Mouse (Mus musculus) midbrain, embryonic 10.5 days (tissue): ENCODE results near the gene Rapgef4. TPM values are rescaled to one million over a fixed set of nuclear protein-coding genes. Genes with fewer than 3 reads are reported as not detected.

Experiments
- DNase-seq: peaks from one replicate; pipeline ENCODE4 v3.0.0-alpha.2; 2017; ENCODE audit warnings: low spot score
- H3K27ac ChIP-seq: fragments of 300-500 bp; sonication (generic); replicated peaks from 2 replicates; pipeline ENCODE4 v1.5.1; 2016; ENCODE audit warnings: mild to moderate bottlenecking
- H3K27me3 ChIP-seq: fragments of 300-500 bp; sonication (generic); 2 replicates; pipeline ENCODE4 v1.6.1; 2016; ENCODE audit warnings: low read depth, mild to moderate bottlenecking; ENCODE audit not compliant: poor library complexity, severe bottlenecking
- H3K36me3 ChIP-seq: fragments of 300-500 bp; sonication (generic); 2 replicates; pipeline ENCODE4 v1.6.1; 2016; ENCODE audit warnings: mild to moderate bottlenecking, moderate library complexity
- H3K4me1 ChIP-seq: fragments of 300-500 bp; sonication (generic); 2 replicates; pipeline ENCODE4 v1.6.1; 2016
- H3K4me3 ChIP-seq: fragments of 300-500 bp; sonication (generic); 2 replicates; pipeline ENCODE4 v1.5.1; 2016; ENCODE audit warnings: mild to moderate bottlenecking, moderate library complexity
- H3K9me3 ChIP-seq: fragments of 300-500 bp; sonication (generic); replicated peaks from 2 replicates; pipeline ENCODE4 v1.6.1; 2016; ENCODE audit warnings: mild to moderate bottlenecking
- WGBS: fragments of 180-500 bp; shearing (Covaris S2); methylation state at CpG from one replicate; pipeline ENCODE4 v1.1.7; 2016; 5-methylcytosine and 5-hydroxymethylcytosine counted together
- polyA plus RNA-seq: library from polyadenylated mRNA; unstranded; fragments of >200 nt; fragmentation: Nextera tagmentation; extraction: Ambion mirVana; gene quantifications from 2 replicates; pipeline ENCODE4 v1.2.1, GENCODE M21; 2016

Gene Rapgef4
- polyA plus RNA-seq, 1 experiment from 2014 or later = 2.9 TPM

DNA sequence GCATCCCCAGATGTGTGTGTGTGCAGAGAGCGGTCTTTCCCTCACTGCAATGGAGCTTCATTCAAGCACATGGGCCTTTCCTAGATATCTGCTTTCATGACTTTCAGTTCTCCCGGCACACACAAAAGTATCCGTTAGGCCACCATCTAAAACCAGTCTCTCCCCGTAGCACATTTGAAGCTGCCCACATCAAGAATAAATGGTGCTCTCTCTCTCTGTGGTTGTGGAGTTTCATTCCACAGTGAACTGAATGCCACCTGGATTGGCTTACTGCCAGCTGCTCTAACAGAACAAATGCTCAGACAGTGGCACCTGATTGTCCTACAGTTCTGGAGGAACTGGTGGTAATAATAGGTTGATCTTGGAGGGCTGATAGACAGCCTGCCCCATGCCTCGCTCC, 224.8 kb downstream of the Rapgef4 start:
- 90% methylated on average over 5 of the region's 5 CpGs for WGBS
- peaks cover 24% of the 10 kb centered on the region for H3K4me1 ChIP-seq
- DNase-seq = no peak

DNA sequence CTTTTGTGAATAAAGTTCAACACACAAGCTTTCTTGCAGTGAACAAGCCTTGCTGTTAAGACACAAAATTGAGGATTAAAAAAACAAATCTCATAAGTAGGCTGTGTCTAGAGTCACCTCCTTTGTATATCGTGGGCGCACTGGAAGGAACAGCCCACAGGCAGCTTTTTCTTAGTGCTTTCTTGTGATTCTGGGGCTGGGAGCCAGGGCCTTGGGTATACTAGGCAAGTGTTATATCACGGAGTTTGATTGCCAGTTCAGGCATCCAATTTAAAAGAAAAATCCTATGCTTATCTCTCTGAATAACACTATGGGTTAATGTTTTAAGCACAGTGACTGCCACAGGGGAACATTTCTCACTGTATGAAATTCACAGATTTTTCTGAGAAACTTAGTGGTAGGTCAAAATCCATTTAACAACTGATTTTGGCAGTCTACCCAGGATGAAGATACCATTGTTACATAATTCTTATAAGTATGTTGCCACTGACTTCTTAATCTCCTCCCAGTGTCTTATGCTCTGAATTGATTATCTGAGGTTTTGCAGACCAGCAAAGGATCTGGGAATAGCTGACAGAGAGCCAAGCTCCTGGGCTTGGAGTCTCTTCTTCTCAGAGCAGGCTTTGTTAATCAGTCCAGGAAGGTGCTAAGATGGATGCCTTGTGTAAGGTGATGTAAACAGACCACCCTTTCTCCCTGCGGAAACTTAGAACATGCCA, 225.6 kb downstream of the Rapgef4 start:
- Histone ChIP-seq H3K27ac (no peak overlapping the region), H3K36me3 (no peaks in the 10 kb centered on the region), H3K9me3 (no peaks in the 10 kb centered on the region), H3K27me3 (peaks cover 9% of the 10 kb centered on the region), H3K4me3 (no peak overlapping the region), H3K4me1 (peaks cover 16% of the 10 kb centered on the region)
- WGBS = 89% methylated on average over 4 of the region's 4 CpGs
- DNase-seq = no peak

More for the DNA sequence above, 224.8 kb downstream of the Rapgef4 start:
- no peaks in the 10 kb centered on the region for H3K9me3 ChIP-seq
- H3K36me3 ChIP-seq = no peaks in the 10 kb centered on the region
- no peak overlapping the region for H3K4me3 ChIP-seq
- H3K27me3 ChIP-seq = peaks cover 9% of the 10 kb centered on the region
- no peak overlapping the region for H3K27ac ChIP-seq

DNA sequence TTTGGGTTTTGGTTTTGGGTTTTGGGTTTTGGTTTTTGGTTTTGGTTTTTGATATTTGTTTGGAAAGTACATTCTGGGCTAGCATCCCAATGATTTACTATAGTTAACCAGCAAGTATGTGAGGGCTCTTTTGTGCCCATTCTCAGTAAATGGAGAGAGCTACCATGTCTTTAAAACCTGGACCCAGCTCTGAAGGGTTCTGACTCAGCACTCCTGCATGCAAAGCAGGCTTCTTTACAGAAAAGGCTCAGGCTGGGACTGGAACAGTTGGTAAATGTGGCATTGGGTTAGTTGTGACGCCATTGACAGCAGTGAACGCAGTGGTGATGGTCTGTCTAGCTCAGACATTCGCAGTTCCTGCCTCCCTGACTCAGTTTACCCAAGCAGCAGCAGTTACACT, 236.3 kb downstream of the Rapgef4 start:
- DNase-seq = no peak
- H3K27me3 ChIP-seq = no peaks in the 10 kb centered on the region
- 85% methylated on average over 3 of the region's 3 CpGs for WGBS
- no peaks in the 10 kb centered on the region for H3K9me3 ChIP-seq
- H3K36me3 ChIP-seq = no peaks in the 10 kb centered on the region
- H3K27ac ChIP-seq = no peak overlapping the region
- H3K4me3 ChIP-seq = no peak overlapping the region
- H3K4me1 ChIP-seq = peaks cover 10% of the 10 kb centered on the region

GRCm38 (mm10) chr2:72219921-72220320, 238.9 kb downstream of the Rapgef4 start:
- Histone ChIP-seq H3K9me3 (no peaks in the 10 kb centered on the region), H3K27me3 (no peaks in the 10 kb centered on the region), H3K4me3 (no peak overlapping the region), H3K36me3 (no peaks in the 10 kb centered on the region), H3K27ac (no peak overlapping the region), H3K4me1 (peaks cover 6% of the 10 kb centered on the region; the same call in 1 of the 2 replicates)
- 35% methylated on average over 3 of the region's 3 CpGs for WGBS
- DNase-seq = peak; percentile 53

DNA sequence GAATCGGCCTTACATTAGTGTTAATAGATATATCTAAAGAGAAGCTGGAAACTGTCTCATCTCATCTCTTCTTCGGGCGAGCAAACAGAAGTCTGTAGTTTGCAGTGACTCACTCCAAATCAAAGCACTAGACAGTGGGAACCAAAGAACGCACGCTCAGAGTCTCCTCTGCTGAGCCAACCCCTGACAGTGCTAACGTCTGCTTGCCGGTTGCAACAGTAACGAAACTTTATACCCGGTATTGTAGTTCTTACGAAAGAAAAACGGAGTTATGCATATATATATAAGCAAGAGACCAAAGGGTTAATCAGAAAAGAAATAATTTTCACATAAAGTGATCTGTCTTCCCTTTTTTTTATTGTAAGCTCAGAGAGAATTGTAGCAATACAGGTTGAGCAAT, 240.2 kb downstream of the Rapgef4 start:
- no peak overlapping the region for H3K4me3 ChIP-seq
- H3K27ac ChIP-seq = no peak overlapping the region
- H3K36me3 ChIP-seq = no peaks in the 10 kb centered on the region
- H3K27me3 ChIP-seq = no peaks in the 10 kb centered on the region
- WGBS = 92% methylated on average over 11 of the region's 11 CpGs
- no peaks in the 10 kb centered on the region for H3K9me3 ChIP-seq
- peaks cover under 1% of the 10 kb centered on the region; the same call in 1 of the 2 replicates for H3K4me1 ChIP-seq
- no peak for DNase-seq

DNA sequence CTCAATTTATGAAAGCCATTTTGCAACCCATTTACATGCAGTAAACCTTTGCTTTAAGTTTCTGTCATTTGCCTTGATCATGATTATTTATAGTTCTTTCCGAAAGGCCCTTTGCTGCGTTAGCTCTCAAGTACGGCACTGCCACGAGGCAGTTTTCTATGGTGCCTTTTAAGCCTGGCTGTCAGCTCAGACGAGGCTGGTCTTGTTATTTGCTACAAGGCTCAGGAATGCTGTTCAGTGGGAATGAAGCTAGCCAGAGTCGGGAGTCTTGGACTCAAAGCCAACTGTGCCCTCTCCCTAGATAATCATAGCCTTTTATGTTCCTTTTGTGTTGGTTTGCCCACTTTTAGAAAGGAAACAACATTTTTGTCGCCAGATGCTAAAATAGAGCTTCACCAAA, 240.7 kb downstream of the Rapgef4 start:
- DNase-seq = no peak

DNA sequence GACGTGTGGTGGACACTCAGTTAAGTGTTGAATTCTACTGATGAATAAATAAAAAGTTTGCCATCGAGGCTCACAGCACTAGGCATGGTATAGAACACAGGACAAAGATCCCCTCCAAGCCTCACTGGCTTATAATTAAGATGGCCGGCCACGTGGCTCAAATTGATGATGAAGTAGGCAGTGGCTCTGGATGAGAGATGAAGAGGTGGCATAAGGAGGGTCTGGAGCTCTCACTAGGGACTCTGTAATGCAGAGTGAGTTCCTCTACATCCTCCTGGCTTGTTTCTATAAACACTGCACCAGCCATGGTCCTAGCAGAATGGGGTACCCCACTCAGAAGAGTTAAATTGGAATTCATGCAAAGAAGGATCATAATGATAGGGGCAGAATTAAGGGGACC, 241.2 kb downstream of the Rapgef4 start:
- no peak for DNase-seq
- Histone ChIP-seq H3K27ac (no peak overlapping the region), H3K27me3 (no peaks in the 10 kb centered on the region), H3K9me3 (no peaks in the 10 kb centered on the region), H3K4me1 (no peaks in the 10 kb centered on the region), H3K4me3 (no peak overlapping the region), H3K36me3 (no peaks in the 10 kb centered on the region)
- WGBS = 85% methylated on average over 4 of the region's 4 CpGs

More for the DNA sequence above, 240.7 kb downstream of the Rapgef4 start:
- Histone ChIP-seq H3K4me3 (no peak overlapping the region), H3K27me3 (no peaks in the 10 kb centered on the region), H3K27ac (no peak overlapping the region), H3K36me3 (no peaks in the 10 kb centered on the region), H3K9me3 (no peaks in the 10 kb centered on the region), H3K4me1 (no peaks in the 10 kb centered on the region)
- 75% methylated on average over 7 of the region's 7 CpGs for WGBS

DNA sequence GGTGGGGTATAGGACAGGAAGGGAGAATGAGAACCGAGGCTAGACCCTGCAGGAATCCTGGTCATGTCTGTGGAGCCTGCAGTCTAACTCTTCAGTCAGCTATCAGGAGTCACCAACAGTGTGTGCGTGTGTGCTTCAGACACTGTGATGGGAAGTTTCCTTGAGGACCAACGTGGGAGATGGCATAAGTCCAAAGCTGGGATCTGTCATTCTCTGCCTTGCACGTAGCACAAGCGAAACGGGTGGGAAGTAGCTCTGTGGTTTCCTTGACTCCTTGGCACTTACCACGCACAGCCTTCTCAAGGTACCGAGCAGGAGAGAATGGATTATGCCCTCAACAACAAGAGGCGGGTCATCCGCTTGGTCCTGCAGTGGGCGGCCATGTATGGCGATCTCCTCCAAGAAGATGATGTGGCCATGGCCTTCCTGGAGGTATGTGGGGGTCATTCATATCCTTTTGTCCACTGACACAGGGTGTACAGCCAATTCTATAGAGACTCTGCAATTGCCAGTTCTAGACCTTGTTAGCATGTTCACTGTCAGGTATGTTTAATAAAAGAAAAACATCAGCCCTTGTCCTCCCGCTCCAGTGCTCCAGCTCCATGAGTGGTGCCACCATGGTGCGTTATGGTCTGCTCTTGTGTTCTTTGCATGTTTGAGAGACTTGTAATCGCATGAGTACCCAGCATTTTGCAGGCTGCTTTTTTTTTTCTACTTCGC, 241.9 kb downstream of the Rapgef4 start:
- Histone ChIP-seq H3K36me3 (no peaks in the 10 kb centered on the region), H3K9me3 (no peaks in the 10 kb centered on the region), H3K4me3 (no peak overlapping the region), H3K27me3 (no peaks in the 10 kb centered on the region), H3K4me1 (no peaks in the 10 kb centered on the region), H3K27ac (no peak overlapping the region)
- whole genome bisulfite sequencing = 93% methylated on average over 16 of the region's 16 CpGs
- DNase-seq = no peak

GRCm38 (mm10) chr2:72223479-72223878, 242.4 kb downstream of the Rapgef4 start:
- Histone ChIP-seq H3K27me3 (no peaks in the 10 kb centered on the region), H3K9me3 (no peaks in the 10 kb centered on the region), H3K27ac (no peak overlapping the region), H3K4me1 (no peaks in the 10 kb centered on the region), H3K36me3 (no peaks in the 10 kb centered on the region), H3K4me3 (no peak overlapping the region)
- WGBS = 77% methylated on average over 5 of the region's 5 CpGs
- no peak for DNase-seq

DNA sequence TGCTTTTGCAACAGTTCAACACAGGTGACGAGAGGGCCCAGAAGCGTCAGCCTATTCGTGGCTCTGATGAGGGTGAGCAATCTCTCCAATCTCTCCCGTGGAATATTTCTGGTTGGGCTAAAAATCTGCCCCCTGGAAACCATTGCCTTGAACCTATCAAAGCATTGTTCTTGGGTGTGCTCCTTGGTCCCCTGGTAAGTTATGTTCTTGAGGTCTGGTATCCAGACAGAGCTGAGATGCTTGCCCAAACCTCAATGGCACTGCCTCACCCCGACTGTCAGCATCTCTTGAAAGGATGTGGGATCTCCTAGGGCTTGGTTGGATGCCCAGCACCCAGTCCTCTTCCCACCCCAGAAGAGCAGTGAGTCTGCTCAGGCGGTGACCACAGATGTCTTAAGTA, 245.0 kb downstream of the Rapgef4 start:
- Histone ChIP-seq H3K9me3 (no peaks in the 10 kb centered on the region), H3K27me3 (no peaks in the 10 kb centered on the region), H3K27ac (no peak overlapping the region), H3K4me1 (no peaks in the 10 kb centered on the region), H3K4me3 (no peak overlapping the region), H3K36me3 (no peaks in the 10 kb centered on the region)
- 87% methylated on average over 6 of the region's 6 CpGs for WGBS
- no peak for DNase-seq

DNA sequence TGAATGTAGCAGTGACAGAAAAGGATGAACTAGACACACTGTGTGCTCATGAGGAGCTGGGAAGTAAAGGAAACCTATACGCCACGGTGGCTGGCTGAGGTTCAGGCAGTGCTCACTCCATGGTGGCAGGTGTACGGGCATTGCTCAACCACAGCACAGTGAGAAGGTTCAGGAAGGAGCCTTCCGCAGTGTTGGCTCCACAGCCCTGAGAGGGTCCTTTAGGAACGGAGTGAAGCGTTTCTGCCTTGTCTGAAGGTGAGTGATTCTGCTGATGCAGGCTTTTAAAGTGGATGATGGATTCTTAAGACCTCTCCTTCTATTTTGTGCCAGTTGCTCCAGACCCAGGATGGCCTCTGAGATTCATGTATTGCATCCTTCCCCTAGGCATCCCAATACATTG, 246.4 kb downstream of the Rapgef4 start:
- no peak overlapping the region for H3K27ac ChIP-seq
- no peaks in the 10 kb centered on the region for H3K36me3 ChIP-seq
- DNase-seq = no peak
- no peaks in the 10 kb centered on the region for H3K27me3 ChIP-seq
- no peak overlapping the region for H3K4me3 ChIP-seq
- no peaks in the 10 kb centered on the region for H3K9me3 ChIP-seq
- WGBS = 95% methylated on average over 6 of the region's 6 CpGs
- no peaks in the 10 kb centered on the region for H3K4me1 ChIP-seq

DNA sequence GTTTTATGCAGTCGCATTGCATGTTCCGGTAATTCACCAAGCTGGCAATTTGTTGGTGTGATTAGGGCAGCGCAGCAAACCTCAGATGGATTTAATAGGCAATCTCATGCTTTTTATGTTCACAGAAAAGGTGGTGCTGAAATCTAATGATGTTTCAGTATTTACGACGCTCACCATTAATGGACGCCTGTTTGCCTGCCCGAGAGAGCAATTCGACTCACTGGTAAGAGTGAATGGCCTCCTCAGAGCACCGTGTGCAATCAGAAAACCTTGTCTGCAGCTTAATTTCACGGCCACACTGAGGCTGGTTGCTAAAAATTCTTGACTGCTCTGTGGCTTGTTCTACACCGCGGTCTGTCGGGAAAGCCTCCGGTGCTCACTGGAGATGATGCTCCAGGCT, 247.8 kb downstream of the Rapgef4 start:
- Histone ChIP-seq H3K27me3 (0 out of 2 replicates have a peak, but pooled peaks cover 3% of the 10 kb centered on the region), H3K9me3 (no peaks in the 10 kb centered on the region), H3K36me3 (no peaks in the 10 kb centered on the region), H3K4me3 (no peak overlapping the region), H3K4me1 (no peaks in the 10 kb centered on the region), H3K27ac (no peak overlapping the region)
- 89% methylated on average over 14 of the region's 14 CpGs for WGBS
- no peak for DNase-seq

DNA sequence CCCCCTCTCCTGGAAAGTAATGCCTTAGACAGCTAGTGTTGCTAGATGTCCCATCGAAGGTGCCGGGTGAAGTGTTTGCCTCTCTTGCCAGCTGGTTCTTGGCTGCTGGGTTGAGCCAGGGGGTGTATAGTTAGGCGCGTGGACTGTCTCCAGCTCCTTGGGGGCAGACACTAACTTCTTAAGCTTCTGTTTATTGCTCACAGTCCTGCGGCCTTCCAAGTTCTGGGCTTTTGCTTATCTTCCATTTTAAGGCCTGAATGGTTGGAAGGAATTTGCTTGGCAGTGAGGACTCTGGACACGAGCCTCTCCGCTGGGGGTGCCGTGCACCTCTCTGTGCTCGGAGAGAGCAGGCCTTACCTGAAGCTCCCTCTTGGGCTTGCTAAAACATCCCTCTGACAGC, 249.5 kb downstream of the Rapgef4 start:
- Histone ChIP-seq H3K4me3 (no peak overlapping the region), H3K9me3 (no peaks in the 10 kb centered on the region), H3K36me3 (no peaks in the 10 kb centered on the region), H3K27me3 (0 out of 2 replicates have a peak, but pooled peaks cover 5% of the 10 kb centered on the region), H3K27ac (no peak overlapping the region), H3K4me1 (peaks cover 7% of the 10 kb centered on the region; the same call in 1 of the 2 replicates)
- 91% methylated on average over 9 of the region's 9 CpGs for WGBS
- no peak for DNase-seq
